Mouse (Mus musculus) left cerebral cortex, postnatal 10 days (tissue): ENCODE results near the gene Klf9. TPM values are rescaled to one million over a fixed set of nuclear protein-coding genes. Genes with fewer than 3 reads are reported as not detected.
A peak's percentile ranks its signal among the peaks of the same experiment; 100 is the strongest.

Experiments
- DNase-seq, 2 experiments: peaks; one replicate each; pipeline ENCODE4 v3.0.0; 2021 to 2022; ENCODE audit warnings: low spot score in 2 of 2, mixed read lengths in 1 of 2; ENCODE audit errors: extremely low spot score in 1 of 2
- intact Hi-C: fragments of 180-260 bp; cut with DNase I; formaldehyde crosslinking; loops from one replicate; pipeline ENCODE4 v1.15.1; 2025
- microRNA-seq: library from miRNA; unstranded; fragments of <30 nt; microRNA quantifications from one replicate; pipeline ENCODE4 v1.2.0, GENCODE M21; 2022
- total RNA-seq, 2 experiments: library from RNA; stranded (reverse); gene quantifications; 2 replicates each; pipeline ENCODE4 v1.2.3; 2021

Gene Klf9
- total RNA-seq, 2 experiments from 2014 or later = 150 to 182 TPM

DNA sequence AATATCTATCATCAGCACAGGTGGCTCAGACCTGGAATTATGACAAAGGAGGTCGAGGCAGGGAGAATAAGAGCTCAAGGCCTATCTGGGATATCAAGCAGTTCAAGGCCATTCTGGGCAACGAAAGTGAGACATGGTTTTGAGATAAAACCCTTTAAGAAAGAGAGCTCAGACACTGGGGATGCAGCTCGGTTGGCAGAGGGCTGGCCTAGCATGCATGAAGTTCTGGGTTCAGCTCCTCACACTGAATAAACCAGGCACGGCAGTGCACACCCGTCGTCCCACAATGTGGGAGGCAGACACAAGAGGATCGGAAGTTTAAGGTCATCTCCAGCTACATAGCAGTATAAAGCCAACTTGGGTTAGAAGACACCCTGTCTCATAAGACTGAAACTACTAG is 48.0 kb downstream of the Klf9 start:
- DNase-seq = no peak
- intact Hi-C loops = no loop called here

DNA sequence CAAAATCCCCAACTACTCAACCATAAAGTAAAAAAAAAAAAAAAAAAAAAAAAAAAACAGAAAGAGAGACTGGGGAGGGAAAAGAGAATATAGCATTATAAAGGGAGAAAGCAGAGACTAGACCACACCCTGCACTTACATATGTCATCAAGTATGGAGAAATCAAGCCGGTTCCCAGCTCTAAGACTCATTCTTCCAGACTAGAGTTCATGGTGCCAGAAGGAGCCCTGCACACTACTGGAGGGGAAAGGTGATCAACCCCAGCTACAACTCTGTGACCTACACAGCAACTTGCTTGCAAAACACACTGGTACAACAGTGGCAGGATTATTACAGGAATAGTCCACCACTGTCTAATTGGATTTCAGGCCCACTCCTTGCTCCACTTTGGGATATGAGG is 48.7 kb downstream of the Klf9 start:
- intact Hi-C loops = no loop called here
- no peak for DNase-seq

GRCm38 (mm10) chr19:23191486-23191885 is 50.5 kb downstream of the Klf9 start:
- DNase-seq = no peak
- intact Hi-C loops = no loop called here

GRCm38 (mm10) chr19:23193076-23193475 is 52.0 kb downstream of the Klf9 start:
- intact Hi-C loops = no loop called here
- DNase-seq = no peak

- no peak for DNase-seq
- intact Hi-C loops = no loop called here
Observed at GRCm38 (mm10) chr19:23202106-23202505, 61.1 kb downstream of the Klf9 start.

- DNase-seq = no peak
- intact Hi-C loops = no loop called here
Observed at GRCm38 (mm10) chr19:23203505-23204053, 62.6 kb downstream of the Klf9 start.

DNA sequence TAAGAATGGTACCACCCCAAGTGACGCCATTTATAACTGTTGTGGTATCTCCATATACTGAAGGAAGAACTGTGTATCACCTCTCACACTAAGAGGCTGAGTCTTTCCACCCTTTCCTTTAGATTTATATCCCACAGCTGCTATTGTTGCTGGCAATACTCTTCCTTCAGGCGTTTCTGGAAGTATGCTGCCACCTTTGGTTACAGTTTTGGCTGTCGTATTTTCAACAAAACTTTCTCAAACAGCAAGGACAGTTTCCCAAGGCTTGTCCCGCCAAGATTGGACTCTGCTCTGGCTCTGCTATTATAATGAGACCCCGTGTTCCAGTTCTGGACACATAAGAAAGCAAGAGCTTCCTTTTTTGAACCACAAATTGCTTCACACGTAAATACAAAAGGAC is 70.3 kb downstream of the Klf9 start:
- intact Hi-C loops = loop anchor here (5.0 kb wide), 1 partner anchor 69 kb away; the partner anchor contains the start of gene Klf9
- no peak for DNase-seq

DNA sequence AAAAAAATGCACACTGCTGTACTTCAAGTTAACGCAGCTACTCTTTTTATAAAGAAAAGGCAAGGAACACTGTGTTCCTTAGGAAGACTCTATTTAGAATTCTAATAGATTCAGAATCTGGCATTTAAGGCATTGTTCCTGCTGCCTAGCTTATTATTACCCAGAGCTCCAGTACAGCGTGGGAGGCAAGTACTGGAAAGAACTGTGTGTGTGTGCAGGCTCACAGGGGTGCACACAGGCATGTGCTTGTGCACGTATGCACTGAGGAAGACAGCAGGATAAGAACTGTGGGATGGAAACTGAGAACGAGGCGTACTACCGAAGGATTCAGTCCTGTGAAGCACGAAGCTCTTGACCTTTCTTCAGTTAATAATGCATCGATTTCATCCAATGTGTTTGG is 73.3 kb downstream of the Klf9 start:
- peak in 1 of 2 experiments; percentile 56 for DNase-seq
- intact Hi-C loops = loop anchor here (5.0 kb wide), 1 partner anchor 72 kb away; the partner anchor contains the start of gene Klf9

Small RNA genes within 50 kb of the gene (microRNA-seq; reads per million reads assigned to microRNA genes)
- gene Mir1192 = not detected

Other genes starting within 250 kb of the Klf9 start
- 10 to 100 TPM; 42.7 to 47.6 TPM for gene Smc5, start 132.7 kb downstream of the Klf9 start, total RNA-seq